Mouse (Mus musculus) midbrain, embryonic 11.5 days (tissue): ENCODE results near the gene Il25. TPM values are rescaled to one million over a fixed set of nuclear protein-coding genes. Genes with fewer than 3 reads are reported as not detected.
"Not testable (repeated sequence)": the region's sequence is repeated elsewhere in the genome, so short reads cannot be mapped to it uniquely, and the experiment has no call there.

Experiments used
- ATAC-seq: fragments of 200-750 bp; cut with Nextera tagmentation; 2 replicates; pipeline ENCODE4 v1.8.0; 2017; ENCODE audit warnings: moderate TSS enrichment, moderate library complexity; ENCODE audit not compliant: low FRiP score
- DNase-seq: peaks from one replicate; pipeline ENCODE4 v3.0.0; 2015; ENCODE audit warnings: low spot score; ENCODE audit errors: missing footprints
- H3K27ac ChIP-seq: fragments of 300-500 bp; sonication (generic); 2 replicates; pipeline ENCODE4 v1.5.1; 2014; ENCODE audit warnings: low read depth, low read length
- H3K27me3 ChIP-seq: fragments of 300-500 bp; sonication (generic); 2 replicates; pipeline ENCODE4 v1.6.1; 2014; ENCODE audit warnings: mild to moderate bottlenecking, low read length, moderate library complexity, mixed read lengths; ENCODE audit not compliant: control insufficient read depth, insufficient read depth
- H3K36me3 ChIP-seq: fragments of 300-500 bp; sonication (generic); 2 replicates; pipeline ENCODE4 v1.6.1; 2014; ENCODE audit warnings: mild to moderate bottlenecking, low read length, moderate library complexity, mixed read lengths; ENCODE audit not compliant: control insufficient read depth, insufficient read depth
- H3K4me1 ChIP-seq: fragments of 300-500 bp; sonication (generic); 2 replicates; pipeline ENCODE4 v1.6.1; 2014; ENCODE audit warnings: low read length; ENCODE audit not compliant: control insufficient read depth, insufficient read depth
- H3K4me2 ChIP-seq: fragments of 300-500 bp; sonication (generic); 2 replicates; pipeline ENCODE4 v1.6.1; 2014; ENCODE audit warnings: mild to moderate bottlenecking, moderate library complexity
- H3K4me3 ChIP-seq: fragments of 300-500 bp; sonication (generic); 2 replicates; pipeline ENCODE4 v1.5.1; 2014; ENCODE audit warnings: low read depth, low read length
- H3K9ac ChIP-seq: fragments of 300-500 bp; sonication (generic); 2 replicates; pipeline ENCODE4 v1.6.1; 2014; ENCODE audit warnings: low read length
- H3K9me3 ChIP-seq: fragments of 300-500 bp; sonication (generic); 2 replicates; pipeline ENCODE4 v1.6.1; 2016; ENCODE audit warnings: low read length; ENCODE audit not compliant: control insufficient read depth
- WGBS: fragments of 180-500 bp; shearing (Covaris S2); extraction: QIAGEN DNeasy Blood & Tissue Kit; methylation state at CpG from one replicate; pipeline ENCODE4 v1.1.7; 2014; 5-methylcytosine and 5-hydroxymethylcytosine counted together
- polyA plus RNA-seq: library from polyadenylated mRNA; unstranded; fragments of >200 nt; fragmentation: Nextera tagmentation; extraction: Ambion mirVana; gene quantifications from 2 replicates; pipeline ENCODE4 v1.2.1, GENCODE M21; 2014

The Il25 gene
- polyA plus RNA-seq, 1 experiment from 2014 or later = not detected

DNA sequence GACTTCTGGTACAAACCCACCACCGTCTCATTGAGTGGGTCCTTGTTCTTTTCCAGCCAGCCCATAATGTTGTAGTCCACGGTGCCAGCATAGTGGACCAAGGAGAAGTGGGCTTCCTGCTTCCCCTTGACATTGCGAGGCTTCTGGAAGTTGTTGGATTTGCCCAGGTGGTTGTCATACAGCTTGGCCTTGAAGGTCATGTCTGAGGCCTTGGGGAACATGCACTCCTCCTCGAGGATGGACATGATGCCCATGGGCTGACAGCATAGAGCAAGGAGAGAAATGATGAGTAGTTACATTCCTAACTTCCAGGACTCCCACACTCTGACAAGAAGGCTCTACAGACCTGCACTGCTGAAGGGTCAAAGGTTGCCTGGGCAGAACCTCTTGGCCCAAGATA lies 26.0 kb downstream of the Il25 start:
- no peaks in the 10 kb centered on the region for H3K4me1 ChIP-seq
- ATAC-seq (no peak), DNase-seq (no peak)
- H3K4me2 ChIP-seq = no peak overlapping the region
- no peak overlapping the region for H3K27ac ChIP-seq
- H3K9me3 ChIP-seq = no peaks in the 10 kb centered on the region
- H3K4me3 ChIP-seq = no peak overlapping the region
- H3K9ac ChIP-seq = no peak overlapping the region
- H3K36me3 ChIP-seq = no peaks in the 10 kb centered on the region
- WGBS = 88% methylated on average over 4 of the region's 4 CpGs
- no peaks in the 10 kb centered on the region for H3K27me3 ChIP-seq

GRCm38 (mm10) chr14:54959197-54959596 lies 26.7 kb downstream of the Il25 start:
- H3K4me3 ChIP-seq = no peak overlapping the region
- H3K36me3 ChIP-seq = no peaks in the 10 kb centered on the region
- no peaks in the 10 kb centered on the region for H3K27me3 ChIP-seq
- no peaks in the 10 kb centered on the region for H3K4me1 ChIP-seq
- no peak for ATAC-seq
- H3K9ac ChIP-seq = no peak overlapping the region
- no peaks in the 10 kb centered on the region for H3K9me3 ChIP-seq
- DNase-seq = no peak
- no peak overlapping the region for H3K27ac ChIP-seq
- no peak overlapping the region for H3K4me2 ChIP-seq
- 98% methylated on average over 3 of the region's 3 CpGs for WGBS

GRCm38 (mm10) chr14:54959853-54960613 lies 27.5 kb downstream of the Il25 start:
- not testable (repeated sequence) for H3K9ac ChIP-seq, H3K9me3 ChIP-seq, H3K4me1 ChIP-seq, H3K27me3 ChIP-seq, H3K4me3 ChIP-seq, H3K4me2 ChIP-seq, DNase-seq, H3K27ac ChIP-seq, H3K36me3 ChIP-seq, ATAC-seq
- WGBS = 95% methylated on average over 12 of the region's 12 CpGs

DNA sequence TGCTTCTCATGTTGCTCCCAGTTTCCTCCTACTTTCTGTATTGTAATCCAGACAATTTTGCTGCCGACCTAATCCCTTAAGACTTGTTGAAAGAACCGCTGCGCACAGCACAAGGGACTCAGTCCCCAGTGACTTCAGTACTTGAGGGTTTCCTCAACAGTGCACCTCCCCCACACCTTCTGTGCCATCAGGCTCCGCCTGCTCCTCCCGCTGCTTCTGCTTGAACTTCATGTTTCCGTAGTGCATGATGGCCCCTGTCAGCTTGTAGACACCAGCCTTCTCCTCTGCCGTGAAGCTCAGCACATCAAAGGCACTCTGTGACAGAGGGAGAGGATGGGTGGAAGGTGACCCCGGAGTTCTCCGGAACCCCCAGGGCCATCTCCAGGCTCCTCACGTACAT lies 28.3 kb downstream of the Il25 start:
- no peaks in the 10 kb centered on the region for H3K27me3 ChIP-seq
- no peaks in the 10 kb centered on the region for H3K9me3 ChIP-seq
- ATAC-seq (no peak), DNase-seq (no peak)
- no peak overlapping the region for H3K9ac ChIP-seq
- H3K27ac ChIP-seq = no peak overlapping the region
- no peak overlapping the region for H3K4me2 ChIP-seq
- WGBS = 62% methylated on average over 10 of the region's 10 CpGs
- no peaks in the 10 kb centered on the region for H3K36me3 ChIP-seq
- no peaks in the 10 kb centered on the region for H3K4me1 ChIP-seq
- no peak overlapping the region for H3K4me3 ChIP-seq

GRCm38 (mm10) chr14:54961487-54961886 lies 29.0 kb downstream of the Il25 start:
- Histone ChIP-seq H3K4me3 (no peak overlapping the region), H3K27ac (no peak overlapping the region), H3K9ac (no peak overlapping the region), H3K4me2 (no peak overlapping the region), H3K27me3 (no peaks in the 10 kb centered on the region), H3K4me1 (no peaks in the 10 kb centered on the region), H3K36me3 (no peaks in the 10 kb centered on the region), H3K9me3 (no peaks in the 10 kb centered on the region)
- 82% methylated on average over 5 of the region's 5 CpGs for WGBS
- DNase-seq (no peak), ATAC-seq (no peak)

- Histone ChIP-seq H3K4me3 (no peak overlapping the region), H3K9me3 (no peaks in the 10 kb centered on the region), H3K4me2 (no peak overlapping the region), H3K36me3 (no peaks in the 10 kb centered on the region), H3K27ac (no peak overlapping the region), H3K27me3 (no peaks in the 10 kb centered on the region), H3K9ac (no peak overlapping the region), H3K4me1 (no peaks in the 10 kb centered on the region)
- ATAC-seq (no peak), DNase-seq (no peak)
- 89% methylated on average over 7 of the region's 7 CpGs for WGBS
Observed at GRCm38 (mm10) chr14:54962714-54963113, 30.2 kb downstream of the Il25 start.

DNA sequence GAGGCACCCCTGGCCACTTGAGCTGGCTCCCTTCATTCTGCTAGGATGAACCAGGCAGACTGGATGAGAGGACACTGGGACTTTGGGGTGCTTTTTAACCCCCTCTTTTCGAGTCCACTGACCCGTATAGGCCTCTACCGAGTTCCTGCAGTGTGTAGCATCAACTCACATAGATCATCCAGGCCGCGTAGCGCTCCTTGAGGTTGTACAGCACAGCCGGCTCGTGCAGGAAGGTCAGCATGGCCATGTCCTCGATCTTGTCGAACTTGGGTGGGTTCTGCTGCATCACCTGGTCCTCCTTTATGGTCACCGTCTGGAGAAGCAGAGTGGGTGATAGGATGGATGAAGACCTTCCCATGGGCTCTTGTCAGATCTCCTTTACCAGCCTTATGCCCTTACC lies 31.2 kb downstream of the Il25 start:
- no peak overlapping the region for H3K4me3 ChIP-seq
- no peak for DNase-seq
- H3K9me3 ChIP-seq = no peaks in the 10 kb centered on the region
- no peak overlapping the region for H3K4me2 ChIP-seq
- no peaks in the 10 kb centered on the region for H3K27me3 ChIP-seq
- no peak overlapping the region for H3K9ac ChIP-seq
- no peak for ATAC-seq
- no peak overlapping the region for H3K27ac ChIP-seq
- no peaks in the 10 kb centered on the region for H3K36me3 ChIP-seq
- 86% methylated on average over 11 of the region's 11 CpGs for WGBS
- no peaks in the 10 kb centered on the region for H3K4me1 ChIP-seq

DNA sequence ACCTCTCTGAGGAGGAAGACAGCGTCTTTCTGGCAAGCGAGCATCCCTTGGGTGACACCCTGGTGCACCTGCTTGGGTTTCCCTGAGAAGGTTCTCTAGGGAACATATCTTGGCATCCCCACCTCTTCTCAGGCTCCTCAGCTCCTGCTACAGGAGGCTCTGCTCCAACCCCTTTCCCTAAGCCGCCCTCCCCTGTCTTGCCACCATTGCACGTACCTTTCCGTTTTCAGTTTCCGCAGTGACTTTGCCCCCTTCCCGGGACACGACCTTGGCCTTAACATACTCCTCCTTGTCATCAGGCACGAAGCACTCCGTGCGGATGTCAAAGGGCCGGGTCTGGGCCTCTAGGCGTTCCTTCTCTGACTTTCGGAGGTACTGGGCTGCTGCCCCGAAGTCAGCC lies 32.5 kb downstream of the Il25 start:
- Histone ChIP-seq H3K9me3 (no peaks in the 10 kb centered on the region), H3K9ac (no peak overlapping the region), H3K4me1 (no peaks in the 10 kb centered on the region), H3K27ac (no peak overlapping the region), H3K4me2 (no peak overlapping the region), H3K27me3 (no peaks in the 10 kb centered on the region), H3K36me3 (no peaks in the 10 kb centered on the region), H3K4me3 (no peak overlapping the region)
- 87% methylated on average over 15 of the region's 15 CpGs for WGBS
- no peak for DNase-seq
- no peak for ATAC-seq

DNA sequence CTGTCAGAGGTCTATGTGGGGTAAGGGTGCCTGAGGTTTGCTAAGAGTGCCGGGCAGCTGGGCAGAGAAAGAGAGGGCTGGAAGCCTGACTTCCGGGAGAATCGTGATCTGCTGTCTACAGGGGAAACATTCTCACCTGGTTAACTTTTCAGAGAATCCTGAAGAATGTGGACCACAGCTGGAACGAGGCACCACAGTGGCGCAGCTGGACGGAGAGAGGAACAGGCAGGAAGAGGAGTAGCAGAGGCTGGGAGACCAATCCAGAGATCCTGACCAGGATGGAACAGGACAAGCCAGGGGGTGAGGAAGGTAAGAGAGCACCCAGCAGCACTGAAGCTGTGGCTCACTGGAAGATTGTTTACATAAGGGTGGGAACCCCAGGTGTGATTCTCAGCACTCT lies 33.1 kb downstream of the Il25 start:
- ATAC-seq = no peak
- H3K4me2 ChIP-seq = no peak overlapping the region
- H3K36me3 ChIP-seq = no peaks in the 10 kb centered on the region
- no peak overlapping the region for H3K27ac ChIP-seq
- no peak for DNase-seq
- H3K9me3 ChIP-seq = no peaks in the 10 kb centered on the region
- H3K27me3 ChIP-seq = no peaks in the 10 kb centered on the region
- WGBS = 79% methylated on average over 6 of the region's 6 CpGs
- H3K4me3 ChIP-seq = no peak overlapping the region
- H3K4me1 ChIP-seq = no peaks in the 10 kb centered on the region
- H3K9ac ChIP-seq = no peak overlapping the region
